ENCODE assay signal across 25 mouse cellular contexts in genomic region chr7:121585721-121586120, GRCm38 (mm10).
"Had no signal": no experiment of that assay in that cellular context is flagged by ENCODE, and none has a peak within 500 bp of the region (broad histone marks: within the 10 kb centered on the region; RNA-seq: fewer than 3 reads in every experiment).

No protein-coding gene starts in this region.

- H3K9ac ChIP-seq: forebrain, postnatal 0 days; heart, embryonic 13.5 days; heart, embryonic 15.5 days; hindbrain, embryonic 13.5 days; kidney, embryonic 15.5 days; limb, embryonic 12.5 days; liver, embryonic 13.5 days had no signal

- H3K4me1 ChIP-seq: heart, embryonic 13.5 days; heart, embryonic 15.5 days; limb, embryonic 10.5 days; liver, embryonic 13.5 days had no signal

- H3K9me3 ChIP-seq: heart, embryonic 13.5 days; heart, embryonic 15.5 days; hindbrain, embryonic 13.5 days; kidney, embryonic 15.5 days; limb, embryonic 10.5 days; limb, embryonic 12.5 days; liver, embryonic 13.5 days had no signal

- H3K27ac ChIP-seq: heart, adult 2 months; heart, embryonic 13.5 days; heart, embryonic 15.5 days; hindbrain, embryonic 13.5 days; hindbrain, postnatal 0 days; kidney, embryonic 15.5 days; kidney, postnatal 0 days; limb, embryonic 10.5 days; limb, embryonic 12.5 days; liver, embryonic 13.5 days had no signal

- H3K4me3 ChIP-seq: heart, adult 2 months; heart, embryonic 13.5 days; heart, embryonic 15.5 days; hindbrain, embryonic 13.5 days; kidney, embryonic 15.5 days; limb, embryonic 10.5 days; limb, embryonic 12.5 days; liver, embryonic 13.5 days had no signal

- DNase-seq: forebrain, postnatal 0 days; gastrocnemius, postnatal 14 days; gastrocnemius, postnatal 36 days; heart, adult 2 months; heart, postnatal 14 days; heart, postnatal 36 days; kidney, adult 11 months; kidney, adult 2 months; kidney, adult 9 months; kidney, postnatal 14 days; kidney, postnatal 36 days; layer of hippocampus, adult 9-11 months; liver; liver, embryonic 13.5 days had no signal

- H3K36me3 ChIP-seq: heart, embryonic 13.5 days; heart, embryonic 15.5 days; hindbrain, embryonic 13.5 days; kidney, embryonic 15.5 days; limb, embryonic 10.5 days; limb, embryonic 12.5 days; liver, embryonic 13.5 days had no signal

- H3K27me3 ChIP-seq: heart, embryonic 13.5 days; heart, embryonic 15.5 days; hindbrain, embryonic 13.5 days; kidney, embryonic 15.5 days; limb, embryonic 12.5 days; liver, embryonic 13.5 days had no signal

- ATAC-seq: forebrain, postnatal 0 days; hindbrain, postnatal 0 days; intestine, embryonic 16.5 days had no signal

- H3K4me2 ChIP-seq: heart, embryonic 11.5 days; heart, embryonic 13.5 days; heart, embryonic 15.5 days; hindbrain, embryonic 13.5 days; kidney, embryonic 15.5 days; limb, embryonic 12.5 days; liver, embryonic 11.5 days; liver, embryonic 13.5 days had no signal
